Mouse (Mus musculus): ENCODE results near the gene Doc2a. TPM values are rescaled to one million over a fixed set of nuclear protein-coding genes. Genes with fewer than 3 reads are reported as not detected.
A peak's percentile ranks its signal among the peaks of the same experiment; 100 is the strongest.

Doc2a gene
- polyA plus RNA-seq, 1 experiment from 2014 or later = 39.3 TPM

GRCm38 (mm10) chr7:126853454-126853853 lies 6.2 kb downstream of the Doc2a start:
- Histone ChIP-seq H3K4me1 (peaks cover 11% of the 10 kb centered on the region), H3K9ac (replicated peaks) (no peak overlapping the region), H3K4me2 (no peak overlapping the region), H3K9me3 (replicated peaks) (no peaks in the 10 kb centered on the region), H3K27me3 (replicated peaks) (peaks cover 18% of the 10 kb centered on the region), H3K36me3 (peaks cover 61% of the 10 kb centered on the region), H3K4me3 (replicated peaks) (no peak overlapping the region), H3K27ac (replicated peaks) (no peak overlapping the region)
- no peak for ATAC-seq (ENCODE audit: low FRiP score)
- 79% methylated on average over 5 of the region's 5 CpGs for WGBS

- H3K4me3 ChIP-seq (replicated peaks) = no peak overlapping the region
- peaks cover 3% of the 10 kb centered on the region for H3K4me1 ChIP-seq
- no peak overlapping the region for H3K4me2 ChIP-seq
- H3K9ac ChIP-seq (replicated peaks) = 0 out of 2 replicates have a peak overlapping the region, but pooled peaks have one; percentile 7
- ATAC-seq (ENCODE audit: low FRiP score) = no peak
- peaks cover 68% of the 10 kb centered on the region for H3K36me3 ChIP-seq
- H3K27me3 ChIP-seq (replicated peaks) = no peaks in the 10 kb centered on the region
- WGBS = 81% methylated on average over 3 of the region's 3 CpGs
- H3K9me3 ChIP-seq (replicated peaks) = no peaks in the 10 kb centered on the region
- H3K27ac ChIP-seq (replicated peaks) = no peak overlapping the region
Observed at GRCm38 (mm10) chr7:126855641-126856040, 8.4 kb downstream of the Doc2a start.

GRCm38 (mm10) chr7:126856741-126857420 lies 9.7 kb downstream of the Doc2a start:
- no peak for ATAC-seq (ENCODE audit: low FRiP score)

GRCm38 (mm10) chr7:126860987-126861386 lies 13.8 kb downstream of the Doc2a start:
- Histone ChIP-seq H3K9me3 (replicated peaks) (no peaks in the 10 kb centered on the region), H3K27me3 (replicated peaks) (no peaks in the 10 kb centered on the region), H3K4me1 (peaks cover 35% of the 10 kb centered on the region), H3K9ac (replicated peaks) (peak overlapping the region; percentile 57), H3K27ac (replicated peaks) (no peak overlapping the region), H3K36me3 (peaks cover 45% of the 10 kb centered on the region), H3K4me3 (replicated peaks) (peak overlapping the region; percentile 71), H3K4me2 (peak overlapping the region; percentile 85)
- WGBS = 73% methylated on average over 5 of the region's 5 CpGs
- ATAC-seq (ENCODE audit: low FRiP score) = no peak

More at GRCm38 (mm10) chr7:126856741-126857420, 9.7 kb downstream of the Doc2a start:
- Histone ChIP-seq H3K36me3 (peaks cover 59% of the 10 kb centered on the region), H3K27me3 (replicated peaks) (no peaks in the 10 kb centered on the region), H3K4me1 (peaks cover 12% of the 10 kb centered on the region), H3K9me3 (replicated peaks) (no peaks in the 10 kb centered on the region), H3K4me2 (no peak overlapping the region), H3K9ac (replicated peaks) (no peak overlapping the region), H3K4me3 (replicated peaks) (no peak overlapping the region), H3K27ac (replicated peaks) (no peak overlapping the region)
- 71% methylated on average over 9 of the region's 9 CpGs for WGBS

GRCm38 (mm10) chr7:126861429-126862130 lies 14.4 kb downstream of the Doc2a start, which contains the start of gene Hirip3:
TSS of gene Hirip3 (plus strand) at chr7:126861972.
- Histone ChIP-seq H3K4me1 (peaks cover 35% of the 10 kb centered on the region), H3K9ac (replicated peaks) (peak within 1 kb of the TSS; percentile 57), H3K9me3 (replicated peaks) (no peaks in the 10 kb centered on the region), H3K27ac (replicated peaks) (peak within 1 kb of the TSS; percentile 92), H3K4me2 (peak within 1 kb of the TSS; percentile 85), H3K27me3 (replicated peaks) (no peaks in the 10 kb centered on the region), H3K36me3 (peaks cover 45% of the 10 kb centered on the region), H3K4me3 (replicated peaks) (peak within 1 kb of the TSS; percentile 71)
- peak; percentile 92 for ATAC-seq (ENCODE audit: low FRiP score)
- 3% methylated on average over 41 of the region's 42 CpGs for WGBS

GRCm38 (mm10) chr7:126862147-126862784 lies 15.1 kb downstream of the Doc2a start, which contains the start of gene Ino80e:
TSS of gene Ino80e (minus strand) at chr7:126862377.
- peaks cover 35% of the 10 kb centered on the region for H3K4me1 ChIP-seq
- peak within 1 kb of the TSS; percentile 92 for H3K27ac ChIP-seq (replicated peaks)
- no peaks in the 10 kb centered on the region for H3K9me3 ChIP-seq (replicated peaks)
- no peaks in the 10 kb centered on the region for H3K27me3 ChIP-seq (replicated peaks)
- peak within 1 kb of the TSS; percentile 85 for H3K4me2 ChIP-seq
- WGBS = 0% methylated on average over 41 of the region's 41 CpGs
- peak within 1 kb of the TSS; percentile 57 for H3K9ac ChIP-seq (replicated peaks)
- H3K4me3 ChIP-seq (replicated peaks) = peak within 1 kb of the TSS; percentile 71
- peak; percentile 77 for ATAC-seq (ENCODE audit: low FRiP score)
- peaks cover 45% of the 10 kb centered on the region for H3K36me3 ChIP-seq

GRCm38 (mm10) chr7:126863791-126864190 lies 16.6 kb downstream of the Doc2a start:
- Histone ChIP-seq H3K9me3 (replicated peaks) (no peaks in the 10 kb centered on the region), H3K27ac (replicated peaks) (peak overlapping the region; percentile 92; the same call in 1 of the 2 replicates), H3K9ac (replicated peaks) (peak overlapping the region; percentile 57), H3K27me3 (replicated peaks) (no peaks in the 10 kb centered on the region), H3K4me1 (peaks cover 35% of the 10 kb centered on the region), H3K36me3 (peaks cover 50% of the 10 kb centered on the region), H3K4me2 (peak overlapping the region; percentile 85), H3K4me3 (replicated peaks) (peak overlapping the region; percentile 71)
- 59% methylated on average over 6 of the region's 6 CpGs for WGBS
- ATAC-seq (ENCODE audit: low FRiP score) = no peak

GRCm38 (mm10) chr7:126867534-126867933 lies 20.3 kb downstream of the Doc2a start:
- peaks cover 80% of the 10 kb centered on the region for H3K36me3 ChIP-seq

GRCm38 (mm10) chr7:126868003-126868402 lies 20.8 kb downstream of the Doc2a start:
- H3K36me3 ChIP-seq = peaks cover 85% of the 10 kb centered on the region
- H3K4me3 ChIP-seq (replicated peaks) = no peak overlapping the region
- H3K4me2 ChIP-seq = no peak overlapping the region
- no peaks in the 10 kb centered on the region for H3K9me3 ChIP-seq (replicated peaks)
- H3K27me3 ChIP-seq (replicated peaks) = no peaks in the 10 kb centered on the region
- ATAC-seq (ENCODE audit: low FRiP score) = no peak
- H3K9ac ChIP-seq (replicated peaks) = no peak overlapping the region
- WGBS = 88% methylated on average over 12 of the region's 12 CpGs
- H3K27ac ChIP-seq (replicated peaks) = no peak overlapping the region
- peaks cover 18% of the 10 kb centered on the region for H3K4me1 ChIP-seq

More at GRCm38 (mm10) chr7:126867534-126867933, 20.3 kb downstream of the Doc2a start:
- ATAC-seq (ENCODE audit: low FRiP score) = no peak
- no peak overlapping the region for H3K9ac ChIP-seq (replicated peaks)
- no peak overlapping the region for H3K4me3 ChIP-seq (replicated peaks)
- H3K4me2 ChIP-seq = no peak overlapping the region
- no peak overlapping the region for H3K27ac ChIP-seq (replicated peaks)
- no peaks in the 10 kb centered on the region for H3K27me3 ChIP-seq (replicated peaks)
- no peaks in the 10 kb centered on the region for H3K9me3 ChIP-seq (replicated peaks)
- peaks cover 23% of the 10 kb centered on the region for H3K4me1 ChIP-seq
- 93% methylated on average over 2 of the region's 2 CpGs for WGBS

- Histone ChIP-seq H3K27me3 (replicated peaks) (no peaks in the 10 kb centered on the region), H3K9ac (replicated peaks) (no peak overlapping the region), H3K9me3 (replicated peaks) (no peaks in the 10 kb centered on the region), H3K4me2 (no peak overlapping the region), H3K27ac (replicated peaks) (no peak overlapping the region), H3K36me3 (peaks cover 94% of the 10 kb centered on the region), H3K4me1 (no peaks in the 10 kb centered on the region), H3K4me3 (replicated peaks) (no peak overlapping the region)
- no peak for ATAC-seq (ENCODE audit: low FRiP score)
- WGBS = 83% methylated on average over 23 of the region's 23 CpGs
Observed at GRCm38 (mm10) chr7:126869780-126870519, 22.7 kb downstream of the Doc2a start.

GRCm38 (mm10) chr7:126870520-126870891 lies 23.3 kb downstream of the Doc2a start:
- Histone ChIP-seq H3K27me3 (replicated peaks) (no peaks in the 10 kb centered on the region), H3K9ac (replicated peaks) (no peak overlapping the region), H3K4me3 (replicated peaks) (no peak overlapping the region), H3K4me1 (no peaks in the 10 kb centered on the region), H3K4me2 (no peak overlapping the region), H3K27ac (replicated peaks) (no peak overlapping the region), H3K36me3 (peaks cover 95% of the 10 kb centered on the region), H3K9me3 (replicated peaks) (no peaks in the 10 kb centered on the region)
- ATAC-seq (ENCODE audit: low FRiP score) = no peak
- WGBS = 94% methylated on average over 2 of the region's 2 CpGs
